Mouse (Mus musculus) embryonic facial prominence, embryonic 10.5 days (tissue): ENCODE results near the gene Yars. TPM values are rescaled to one million over a fixed set of nuclear protein-coding genes. Genes with fewer than 3 reads are reported as not detected.

ENCODE experiments used
- DNase-seq: peaks from one replicate; pipeline ENCODE4 v3.0.0-alpha.2; 2017; ENCODE audit warnings: low spot score
- H3K27ac ChIP-seq: fragments of 300-500 bp; sonication (generic); replicated peaks from 2 replicates; pipeline ENCODE4 v1.5.1; 2016; ENCODE audit warnings: mild to moderate bottlenecking
- H3K27me3 ChIP-seq: fragments of 300-500 bp; sonication (generic); replicated peaks from 2 replicates; pipeline ENCODE4 v1.6.1; 2016; ENCODE audit warnings: low read depth, mild to moderate bottlenecking; ENCODE audit not compliant: poor library complexity, severe bottlenecking
- H3K36me3 ChIP-seq: fragments of 300-500 bp; sonication (generic); replicated peaks from 2 replicates; pipeline ENCODE4 v1.6.1; 2016; ENCODE audit warnings: mild to moderate bottlenecking, moderate library complexity
- H3K4me1 ChIP-seq: fragments of 300-500 bp; sonication (generic); 2 replicates; pipeline ENCODE4 v1.6.1; 2016
- H3K4me3 ChIP-seq: fragments of 300-500 bp; sonication (generic); 2 replicates; pipeline ENCODE4 v1.5.1; 2016; ENCODE audit warnings: mild to moderate bottlenecking, moderate library complexity
- H3K9me3 ChIP-seq: fragments of 300-500 bp; sonication (generic); 2 replicates; pipeline ENCODE4 v1.6.1; 2016; ENCODE audit warnings: mild to moderate bottlenecking
- WGBS: fragments of 180-500 bp; shearing (Covaris S2); methylation state at CpG from one replicate; pipeline ENCODE4 v1.1.7; 2016; 5-methylcytosine and 5-hydroxymethylcytosine counted together
- polyA plus RNA-seq: library from polyadenylated mRNA; unstranded; fragments of >200 nt; fragmentation: Nextera tagmentation; extraction: Ambion mirVana; gene quantifications from 2 replicates; pipeline ENCODE4 v1.2.1, GENCODE M21; 2016

Gene Yars
- polyA plus RNA-seq, 1 experiment from 2014 or later: 96.0 TPM

DNA sequence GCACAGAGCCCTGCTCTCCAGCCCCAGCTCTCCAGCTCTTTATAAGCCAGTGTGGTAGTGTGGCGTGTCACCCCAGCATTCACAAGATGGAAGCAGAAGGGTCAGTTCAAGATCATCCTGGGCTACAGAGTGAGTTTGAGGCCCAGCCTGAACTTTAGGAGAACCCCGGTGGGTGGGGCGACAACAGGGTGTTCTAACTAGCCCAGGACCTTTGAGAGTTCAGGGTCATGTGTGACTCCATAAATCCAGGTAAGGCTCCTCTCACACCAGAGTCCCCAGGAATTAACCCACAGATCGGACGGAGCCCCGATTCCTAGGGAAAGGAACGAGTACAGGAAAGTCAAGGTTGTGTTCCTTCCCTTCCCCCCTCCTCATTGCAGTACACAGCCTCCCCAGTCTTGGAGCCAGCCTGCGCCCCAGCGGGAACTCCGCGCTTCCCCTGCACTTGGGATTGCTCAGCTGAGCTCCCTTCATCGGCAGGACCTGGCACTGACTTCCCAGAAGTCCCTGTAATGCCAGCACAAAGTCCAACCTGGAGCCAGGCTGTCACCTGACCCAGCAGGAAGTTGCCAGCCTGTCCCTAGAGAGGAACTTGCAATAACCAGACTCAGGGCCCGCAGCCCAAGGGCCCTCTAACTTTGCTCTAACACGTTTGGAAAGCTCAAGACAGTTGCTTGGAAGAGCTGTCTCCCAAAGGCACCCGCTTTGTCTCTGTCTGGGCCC, 61.4 kb downstream of the Yars start:
- Histone ChIP-seq H3K4me3 (peak overlapping the region; percentile 41), H3K27me3 (peaks cover 81% of the 10 kb centered on the region)

DNA sequence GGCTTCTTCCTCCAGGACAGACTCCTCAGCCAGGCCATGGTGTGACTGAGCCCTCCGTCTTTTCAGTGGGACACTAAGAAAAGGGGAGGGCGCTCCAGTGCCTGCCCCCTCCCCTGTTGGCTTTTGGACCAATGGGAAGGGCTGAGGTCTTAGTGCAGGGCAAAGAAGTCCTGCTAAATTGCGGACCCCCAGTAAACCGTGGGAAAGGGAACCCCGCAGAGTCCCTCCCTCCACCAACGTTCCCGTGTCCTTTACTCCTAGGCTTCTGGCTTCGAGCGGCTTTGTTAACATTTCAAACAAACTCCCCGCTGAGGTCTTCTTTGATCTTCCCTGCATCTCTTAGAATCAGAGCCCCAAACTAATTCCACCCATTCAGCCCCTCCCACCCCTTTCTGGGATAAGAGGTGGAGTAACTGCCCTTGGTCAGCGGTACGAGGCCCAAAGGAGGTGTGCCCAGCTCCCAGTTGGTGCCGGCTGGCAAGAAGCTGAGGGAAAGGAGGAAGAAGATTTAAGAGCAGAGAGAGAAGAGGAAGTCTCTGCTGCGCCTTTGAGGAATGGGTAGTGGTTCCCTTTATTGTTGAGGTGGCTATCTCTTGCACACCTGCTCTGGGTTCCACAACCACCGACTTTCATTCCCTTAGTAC, 62.0 kb downstream of the Yars start:
- H3K27me3 ChIP-seq: peaks cover 75% of the 10 kb centered on the region
- no peak for DNase-seq
- peak overlapping the region; percentile 45; the same call in 1 of the 2 replicates for H3K27ac ChIP-seq

More for the DNA sequence above, 61.4 kb downstream of the Yars start:
- H3K9me3 ChIP-seq: no peaks in the 10 kb centered on the region
- H3K4me1 ChIP-seq: peaks cover 37% of the 10 kb centered on the region
- peak overlapping the region; percentile 45; the same call in 1 of the 2 replicates for H3K27ac ChIP-seq
- DNase-seq: peak; percentile 53
- WGBS: 11% methylated on average over 15 of the region's 15 CpGs
- no peaks in the 10 kb centered on the region for H3K36me3 ChIP-seq

DNA sequence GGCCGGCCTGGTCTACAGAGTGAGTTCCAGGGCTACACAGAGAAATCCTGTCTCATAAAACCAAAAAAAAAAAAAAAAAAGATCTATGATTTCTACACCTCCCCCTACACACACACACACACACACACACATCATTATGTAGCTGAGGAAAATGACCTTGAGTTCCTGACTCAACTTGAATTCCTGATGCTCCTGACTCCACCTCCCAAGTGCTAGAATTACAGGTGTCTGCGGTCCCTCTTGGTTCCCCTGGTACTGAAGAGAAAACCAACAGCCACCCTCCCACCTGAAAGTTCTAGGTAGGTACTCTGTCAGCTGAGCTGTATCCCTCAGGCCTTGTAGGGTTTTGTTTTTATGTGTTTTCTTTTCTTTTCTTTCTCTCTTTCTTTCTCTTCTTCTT, 62.9 kb downstream of the Yars start:
- 78% methylated on average over 2 of the region's 2 CpGs for WGBS
- Histone ChIP-seq H3K4me3 (no peak overlapping the region), H3K36me3 (no peaks in the 10 kb centered on the region), H3K27me3 (peaks cover 66% of the 10 kb centered on the region), H3K27ac (no peak overlapping the region), H3K4me1 (peaks cover 38% of the 10 kb centered on the region), H3K9me3 (no peaks in the 10 kb centered on the region)
- no peak for DNase-seq

More for the DNA sequence above, 62.0 kb downstream of the Yars start:
- Histone ChIP-seq H3K9me3 (no peaks in the 10 kb centered on the region), H3K4me1 (peaks cover 38% of the 10 kb centered on the region), H3K4me3 (peak overlapping the region; percentile 41), H3K36me3 (no peaks in the 10 kb centered on the region)
- 2% methylated on average over 15 of the region's 15 CpGs for WGBS

DNA sequence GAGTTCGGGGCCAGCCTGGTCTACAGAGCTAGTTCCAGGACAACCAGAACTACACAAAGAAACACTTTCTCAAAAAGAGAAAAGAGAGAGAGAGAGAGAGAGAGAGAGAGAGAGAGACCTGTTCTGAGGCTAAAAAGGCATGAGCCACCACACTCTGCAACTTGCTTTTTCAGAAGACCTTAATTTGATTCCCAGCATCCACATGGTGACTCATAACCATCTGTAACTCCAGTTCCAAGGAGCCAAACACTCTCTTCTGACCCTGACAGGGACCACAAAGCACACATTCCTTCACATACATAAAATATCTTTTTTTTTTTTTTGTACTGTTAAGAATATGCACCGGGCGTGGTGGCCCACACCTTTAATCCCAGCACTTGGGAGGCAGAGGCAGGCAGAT, 65.0 kb downstream of the Yars start:
- H3K4me1 ChIP-seq: peaks cover 32% of the 10 kb centered on the region
- peaks cover 45% of the 10 kb centered on the region for H3K27me3 ChIP-seq
- no peaks in the 10 kb centered on the region for H3K9me3 ChIP-seq
- DNase-seq: no peak
- no peaks in the 10 kb centered on the region for H3K36me3 ChIP-seq
- H3K27ac ChIP-seq: no peak overlapping the region
- H3K4me3 ChIP-seq: no peak overlapping the region
- WGBS: 86% methylated on average over 3 of the region's 3 CpGs

DNA sequence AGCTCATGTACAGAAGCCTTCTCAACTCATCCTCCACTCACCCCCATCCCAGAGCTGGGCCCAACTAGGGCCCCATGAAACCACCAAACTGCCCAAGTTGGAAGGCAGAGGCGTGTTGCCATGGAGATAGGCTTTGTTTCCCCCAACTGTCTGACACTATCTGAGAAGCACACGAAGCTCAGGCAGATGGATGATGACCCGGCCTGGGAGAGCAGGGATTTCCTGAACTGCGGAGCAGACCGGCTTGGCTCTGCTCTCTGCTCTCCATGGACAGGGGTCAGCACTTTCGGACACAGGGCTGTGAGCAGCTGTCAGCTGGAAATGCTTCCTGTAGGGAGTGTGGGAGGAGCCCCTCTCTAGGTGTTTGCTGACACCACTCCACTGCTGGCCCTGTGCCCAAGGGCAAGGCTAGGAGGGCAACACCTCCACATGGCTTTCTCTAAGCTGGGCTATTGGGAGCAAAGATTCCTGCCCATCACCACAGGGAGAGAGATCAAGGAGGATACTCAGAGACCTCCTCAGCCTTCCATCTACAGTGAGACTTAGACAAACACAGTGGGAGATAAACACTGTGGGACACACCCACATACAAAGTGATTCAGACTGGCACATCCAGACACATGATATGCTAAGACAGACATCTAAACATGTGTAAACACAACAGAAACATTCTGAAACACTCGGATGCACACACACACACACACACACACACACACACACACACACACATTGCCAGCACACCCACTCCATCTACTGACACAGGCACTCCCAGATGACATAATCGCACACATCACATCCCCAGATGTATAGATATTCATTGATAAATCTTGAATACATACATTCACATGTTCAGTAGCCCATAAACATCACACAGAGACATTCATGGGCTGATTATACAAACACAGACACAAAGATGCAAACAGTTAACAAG, 67.2 kb downstream of the Yars start:
- WGBS: 32% methylated on average over 8 of the region's 8 CpGs
- DNase-seq: peak; percentile 42
- Histone ChIP-seq H3K27ac (no peak overlapping the region), H3K4me1 (peaks cover 35% of the 10 kb centered on the region), H3K27me3 (peaks cover 27% of the 10 kb centered on the region), H3K9me3 (no peaks in the 10 kb centered on the region), H3K36me3 (no peaks in the 10 kb centered on the region), H3K4me3 (no peak overlapping the region)

DNA sequence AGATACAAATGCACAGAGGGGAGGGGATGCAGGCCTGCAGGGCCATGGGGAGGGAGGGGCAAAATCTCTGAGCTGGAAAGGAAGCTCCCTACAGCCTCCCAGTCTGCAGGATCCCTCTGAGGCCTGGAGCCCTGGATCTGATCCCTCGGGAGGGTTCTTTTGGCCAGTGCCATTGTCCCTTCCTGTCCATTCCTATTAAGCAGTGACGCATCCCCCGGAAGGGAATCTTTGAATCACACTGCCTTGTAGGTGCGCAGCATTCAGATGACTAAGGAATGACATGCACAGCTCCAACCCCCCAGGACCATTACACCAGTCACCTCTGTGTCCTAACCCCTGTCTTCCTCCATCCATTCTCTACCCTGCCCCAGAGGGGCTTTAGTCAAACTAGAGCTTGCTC, 69.5 kb downstream of the Yars start:
- peaks cover 6% of the 10 kb centered on the region; the same call in 1 of the 2 replicates for H3K27me3 ChIP-seq
- no peaks in the 10 kb centered on the region for H3K9me3 ChIP-seq
- no peak for DNase-seq
- H3K4me1 ChIP-seq: peaks cover 46% of the 10 kb centered on the region
- WGBS: 51% methylated on average over 4 of the region's 4 CpGs
- H3K4me3 ChIP-seq: no peak overlapping the region
- H3K27ac ChIP-seq: no peak overlapping the region; the same call in 1 of the 2 replicates
- no peaks in the 10 kb centered on the region for H3K36me3 ChIP-seq

DNA sequence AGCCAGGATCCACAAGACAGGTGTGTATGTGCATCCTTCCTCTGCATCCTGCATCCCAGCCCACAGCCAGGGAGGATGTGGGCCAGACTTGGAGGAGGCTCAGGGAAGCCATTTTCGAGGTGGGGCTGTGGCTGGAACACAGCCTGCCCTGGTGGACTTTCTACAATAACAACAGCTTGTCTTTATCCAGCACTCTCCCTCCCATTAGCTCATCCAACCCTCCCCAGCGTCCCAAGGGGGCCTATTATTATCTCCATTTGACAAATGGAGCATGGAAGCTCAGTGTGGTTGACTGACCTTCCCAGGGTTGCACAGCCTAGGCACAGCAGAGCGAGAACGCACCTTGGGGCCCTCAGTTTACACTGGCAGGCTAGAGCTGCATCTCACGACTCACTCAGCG, 71.1 kb downstream of the Yars start:
- H3K36me3 ChIP-seq: no peaks in the 10 kb centered on the region
- WGBS: 8% methylated on average over 6 of the region's 6 CpGs
- H3K9me3 ChIP-seq: no peaks in the 10 kb centered on the region
- H3K27me3 ChIP-seq: peaks cover 3% of the 10 kb centered on the region; the same call in 1 of the 2 replicates
- DNase-seq: no peak
- H3K4me3 ChIP-seq: peak overlapping the region; percentile 21; the same call in 1 of the 2 replicates
- peaks cover 49% of the 10 kb centered on the region for H3K4me1 ChIP-seq
- peak overlapping the region; percentile 35; the same call in 1 of the 2 replicates for H3K27ac ChIP-seq

DNA sequence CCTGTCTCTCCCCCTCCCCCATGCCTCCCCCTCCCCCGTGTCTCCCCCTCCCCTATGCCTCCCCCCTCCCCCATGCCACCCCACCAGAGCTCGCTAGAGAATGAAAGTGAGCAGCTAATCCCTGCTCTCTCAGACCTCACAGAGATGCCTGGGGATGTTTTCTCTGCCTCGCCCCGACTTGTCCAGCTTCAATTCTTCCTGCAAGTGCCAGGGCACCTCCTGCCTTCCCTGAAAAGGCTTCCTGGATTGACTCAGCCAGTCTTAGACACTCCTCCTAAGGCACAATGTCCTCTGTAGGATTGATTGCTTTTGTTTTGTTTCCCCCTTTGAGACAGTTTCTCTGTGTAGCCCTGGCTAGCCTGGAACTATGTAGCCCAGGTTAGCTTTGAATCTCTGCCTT, 71.6 kb downstream of the Yars start, which contains the start of gene C77080:
Gene C77080, minus strand, starts transcription at position 209 of the 400 bp plus-strand sequence.
- DNase-seq: no peak
- H3K27ac ChIP-seq: peak within 1 kb of the TSS; percentile 35; the same call in 1 of the 2 replicates
- peak within 1 kb of the TSS; percentile 21; the same call in 1 of the 2 replicates for H3K4me3 ChIP-seq
- H3K36me3 ChIP-seq: no peaks in the 10 kb centered on the region
- no peaks in the 10 kb centered on the region for H3K9me3 ChIP-seq
- H3K27me3 ChIP-seq: peaks cover 3% of the 10 kb centered on the region; the same call in 1 of the 2 replicates
- whole genome bisulfite sequencing: 6% methylated on average over 3 of the region's 4 CpGs
- H3K4me1 ChIP-seq: peaks cover 48% of the 10 kb centered on the region

DNA sequence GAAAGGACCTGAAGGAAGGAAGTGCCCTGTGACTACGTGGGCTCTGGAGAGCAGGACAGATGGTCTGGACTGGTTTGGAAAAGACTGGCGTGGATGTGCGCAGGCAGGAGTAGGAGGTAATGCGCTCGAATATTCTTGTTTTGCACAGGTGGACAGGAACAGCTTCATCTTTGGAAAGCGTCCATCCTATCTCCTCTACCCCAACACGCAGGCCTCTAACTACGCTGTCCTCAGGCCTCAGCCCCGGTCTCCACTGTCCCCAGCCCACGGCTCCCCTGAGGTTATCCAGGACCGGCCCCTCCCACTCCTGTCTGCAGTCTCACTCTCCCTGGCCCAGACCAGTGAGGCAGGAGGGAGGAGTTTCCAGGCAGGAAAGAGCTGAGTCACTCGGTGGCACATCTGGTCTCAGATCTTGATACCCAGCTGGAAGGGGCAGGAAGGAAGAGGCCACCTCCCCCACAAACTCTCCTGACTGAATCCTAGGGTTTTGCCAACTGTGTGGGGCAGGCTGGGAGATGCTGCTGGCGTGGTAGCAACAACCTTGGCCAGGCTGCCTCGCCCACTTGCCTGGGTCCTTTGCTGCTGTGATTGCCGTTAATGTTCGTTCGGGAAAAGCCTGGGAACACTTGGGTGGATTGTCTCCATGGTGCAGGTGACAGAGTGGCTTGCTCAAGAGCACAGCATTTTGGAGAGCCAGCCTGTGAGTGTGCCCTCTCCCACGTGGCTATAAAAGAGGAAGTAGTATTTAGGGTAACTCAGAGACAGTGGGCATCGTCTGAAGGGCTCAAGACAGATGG, 73.9 kb downstream of the Yars start:
- DNase-seq: peak; percentile 74
- Histone ChIP-seq H3K4me1 (peaks cover 40% of the 10 kb centered on the region), H3K4me3 (peak overlapping the region; percentile 30; the same call in 1 of the 2 replicates), H3K36me3 (no peaks in the 10 kb centered on the region), H3K27ac (peak overlapping the region; percentile 57), H3K9me3 (no peaks in the 10 kb centered on the region), H3K27me3 (0 out of 2 replicates have a peak, but pooled peaks cover 3% of the 10 kb centered on the region)
- 35% methylated on average over 19 of the region's 19 CpGs for WGBS

DNA sequence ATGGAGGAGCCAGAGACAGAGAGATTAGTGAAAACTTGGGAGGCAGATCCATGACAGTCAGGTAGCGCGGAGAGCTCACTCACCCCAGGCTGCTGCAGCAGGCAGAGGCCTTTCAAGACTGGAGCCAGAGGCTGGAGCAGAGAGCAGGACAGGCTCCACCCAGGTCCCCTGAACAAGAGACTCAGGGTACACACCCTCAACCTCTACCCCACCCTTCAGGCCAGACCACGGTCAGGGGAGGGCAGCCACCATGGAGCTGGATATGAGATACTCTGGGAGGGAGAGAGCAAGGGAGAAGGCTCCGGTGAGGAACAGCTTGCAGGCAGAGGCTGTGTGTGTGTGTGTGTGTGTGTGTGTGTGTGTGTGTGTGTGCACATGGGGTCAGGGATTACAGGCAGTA, 76.6 kb downstream of the Yars start:
- H3K4me1 ChIP-seq: peaks cover 19% of the 10 kb centered on the region
- peak overlapping the region; percentile 20; the same call in 1 of the 2 replicates for H3K27ac ChIP-seq
- H3K4me3 ChIP-seq: no peak overlapping the region
- no peaks in the 10 kb centered on the region for H3K36me3 ChIP-seq
- DNase-seq: no peak
- WGBS: 85% methylated on average over 4 of the region's 4 CpGs
- no peaks in the 10 kb centered on the region for H3K9me3 ChIP-seq
- no peaks in the 10 kb centered on the region for H3K27me3 ChIP-seq

DNA sequence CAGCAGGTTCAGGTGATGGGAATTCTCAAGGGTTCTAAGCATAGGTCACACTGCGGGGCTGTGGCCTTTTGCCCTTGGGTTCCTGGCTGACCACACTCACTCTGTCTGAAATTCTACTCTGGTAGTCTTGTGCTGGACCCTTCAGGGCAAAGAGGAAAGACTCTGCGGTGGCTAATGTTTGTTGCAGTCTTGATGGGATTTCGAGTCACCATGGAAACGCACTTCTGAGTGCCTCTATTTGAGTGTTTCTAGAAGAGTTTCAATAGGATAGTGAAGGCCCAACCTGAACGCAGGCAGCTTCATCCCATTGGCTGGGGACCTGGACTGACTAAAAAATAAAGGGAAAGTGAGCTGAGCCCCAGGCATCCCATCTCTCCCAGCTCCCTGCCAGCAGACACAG, 77.3 kb downstream of the Yars start:
- WGBS: 70% methylated on average over 5 of the region's 5 CpGs
- Histone ChIP-seq H3K4me1 (peaks cover 16% of the 10 kb centered on the region), H3K4me3 (no peak overlapping the region), H3K36me3 (no peaks in the 10 kb centered on the region), H3K9me3 (no peaks in the 10 kb centered on the region), H3K27ac (0 out of 2 replicates have a peak overlapping the region, but pooled peaks have one; percentile 12), H3K27me3 (no peaks in the 10 kb centered on the region)
- DNase-seq: no peak
